Mouse (Mus musculus) heart, postnatal 0 days (tissue): Measurements from ENCODE around the gene Ndufa5.

Experiments
- CTCF ChIP-seq: IDR thresholded peaks from 2 replicates; pipeline ENCODE4 v1.5.1; 2016; ENCODE audit warnings: antibody characterized with exemption, control low read depth, low read depth
- EP300 ChIP-seq: IDR thresholded peaks from 2 replicates; pipeline ENCODE4 v1.6.1; 2016; ENCODE audit warnings: antibody characterized with exemption, low read depth

DNA sequence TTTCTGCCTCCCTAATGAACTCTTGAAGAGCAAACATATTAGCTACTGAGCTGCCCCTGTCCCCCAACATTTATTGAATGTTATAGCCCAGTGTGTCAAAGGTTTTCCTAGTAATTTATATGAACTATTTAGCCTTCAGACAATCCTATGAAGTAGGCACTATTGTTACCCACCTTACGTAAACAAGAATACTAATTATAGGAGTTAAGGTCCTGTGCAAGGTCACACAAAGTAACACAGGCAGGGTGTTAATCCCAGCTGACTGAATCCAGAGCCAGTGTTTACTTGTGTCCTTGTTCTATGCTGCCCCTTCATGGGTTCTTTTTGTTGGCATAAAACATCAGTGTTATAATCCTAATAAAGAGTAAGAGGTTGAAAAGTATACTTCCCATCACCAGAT lies 41.9 kb upstream of the Ndufa5 start:
- TF ChIP-seq EP300 (no peak), CTCF (no peak)
